Mouse (Mus musculus) embryo, embryonic 10.5 days (tissue): ENCODE results near the gene Btbd35f17.
"Not testable (repeated sequence)": the region's sequence is repeated elsewhere in the genome, so short reads cannot be mapped to it uniquely, and the experiment has no call there.

Experiments used
- DNase-seq: peaks from one replicate; pipeline ENCODE4 v3.0.0-alpha.2; 2015; ENCODE audit warnings: low spot score

Btbd35f17 gene

GRCm38 (mm10) chrX:4370336-4370735 is at the start of gene Btbd35f17:
Gene Btbd35f17 (plus strand): TSS chrX:4370636.
- not testable (repeated sequence) for DNase-seq
